Mouse (Mus musculus): Measurements from ENCODE around the gene Kcnc1. TPM values are rescaled to one million over a fixed set of nuclear protein-coding genes. Genes with fewer than 3 reads are reported as not detected.

Gene Kcnc1
- polyA plus RNA-seq, 1 experiment from 2014 or later: 1.7 TPM

- Histone ChIP-seq H3K9me3 (ENCODE audit: control insufficient read depth, low read length) (no peaks in the 10 kb centered on the region), H3K4me3 (ENCODE audit: low read depth, low read length) (no peak overlapping the region), H3K27ac (ENCODE audit: low read depth, low read length) (no peak overlapping the region), H3K36me3 (ENCODE audit: control insufficient read depth, insufficient read depth, low read length) (no peaks in the 10 kb centered on the region), H3K27me3 (ENCODE audit: control insufficient read depth, insufficient read depth, low read length) (no peaks in the 10 kb centered on the region), H3K4me1 (replicated peaks; ENCODE audit: control insufficient read depth, insufficient read depth, low read length) (peaks cover 4% of the 10 kb centered on the region; the same call in 1 of the 2 replicates), H3K9ac (ENCODE audit: low read depth, low read length) (no peak overlapping the region), H3K4me2 (replicated peaks; ENCODE audit: low read depth, low read length) (no peak overlapping the region)
- ATAC-seq (ENCODE audit: low FRiP score) (no peak), DNase-seq (ENCODE audit: low spot score) (no peak)
- 86% methylated on average over 6 of the region's 6 CpGs for WGBS
Measured at GRCm38 (mm10) chr7:46445896-46446295, 49.6 kb downstream of the Kcnc1 start.

- H3K4me2 ChIP-seq (replicated peaks; ENCODE audit: low read depth, low read length): no peak overlapping the region
- H3K36me3 ChIP-seq (ENCODE audit: control insufficient read depth, insufficient read depth, low read length): no peaks in the 10 kb centered on the region
- no peaks in the 10 kb centered on the region for H3K27me3 ChIP-seq (ENCODE audit: control insufficient read depth, insufficient read depth, low read length)
- peaks cover 4% of the 10 kb centered on the region; the same call in 1 of the 2 replicates for H3K4me1 ChIP-seq (replicated peaks; ENCODE audit: control insufficient read depth, insufficient read depth, low read length)
- H3K4me3 ChIP-seq (ENCODE audit: low read depth, low read length): no peak overlapping the region
- DNase-seq (ENCODE audit: low spot score): no peak
- 65% methylated on average over 9 of the region's 9 CpGs for WGBS
- H3K27ac ChIP-seq (ENCODE audit: low read depth, low read length): no peak overlapping the region
- no peaks in the 10 kb centered on the region for H3K9me3 ChIP-seq (ENCODE audit: control insufficient read depth, low read length)
- no peak overlapping the region for H3K9ac ChIP-seq (ENCODE audit: low read depth, low read length)
- no peak for ATAC-seq (ENCODE audit: low FRiP score)
Measured at GRCm38 (mm10) chr7:46447473-46448165, 51.3 kb downstream of the Kcnc1 start.

GRCm38 (mm10) chr7:46448922-46449645, 52.8 kb downstream of the Kcnc1 start:
- Histone ChIP-seq H3K9ac (ENCODE audit: low read depth, low read length) (no peak overlapping the region), H3K9me3 (ENCODE audit: control insufficient read depth, low read length) (no peaks in the 10 kb centered on the region), H3K36me3 (ENCODE audit: control insufficient read depth, insufficient read depth, low read length) (no peaks in the 10 kb centered on the region), H3K4me2 (replicated peaks; ENCODE audit: low read depth, low read length) (no peak overlapping the region), H3K4me1 (replicated peaks; ENCODE audit: control insufficient read depth, insufficient read depth, low read length) (peaks cover 9% of the 10 kb centered on the region), H3K4me3 (ENCODE audit: low read depth, low read length) (no peak overlapping the region), H3K27me3 (ENCODE audit: control insufficient read depth, insufficient read depth, low read length) (no peaks in the 10 kb centered on the region), H3K27ac (ENCODE audit: low read depth, low read length) (no peak overlapping the region)
- DNase-seq (ENCODE audit: low spot score) (peak; percentile 39), ATAC-seq (ENCODE audit: low FRiP score) (peak; percentile 33; the same call in 1 of the 2 replicates)
- 44% methylated on average over 6 of the region's 6 CpGs for WGBS

- WGBS: 28% methylated on average over 10 of the region's 10 CpGs
- Histone ChIP-seq H3K4me1 (replicated peaks; ENCODE audit: control insufficient read depth, insufficient read depth, low read length) (peaks cover 10% of the 10 kb centered on the region), H3K27ac (ENCODE audit: low read depth, low read length) (peak overlapping the region; percentile 47), H3K4me2 (replicated peaks; ENCODE audit: low read depth, low read length) (no peak overlapping the region; the same call in 1 of the 2 replicates), H3K27me3 (ENCODE audit: control insufficient read depth, insufficient read depth, low read length) (no peaks in the 10 kb centered on the region), H3K9me3 (ENCODE audit: control insufficient read depth, low read length) (no peaks in the 10 kb centered on the region), H3K4me3 (ENCODE audit: low read depth, low read length) (no peak overlapping the region), H3K36me3 (ENCODE audit: control insufficient read depth, insufficient read depth, low read length) (no peaks in the 10 kb centered on the region), H3K9ac (ENCODE audit: low read depth, low read length) (no peak overlapping the region)
- peak; percentile 88 for ATAC-seq (ENCODE audit: low FRiP score)
- peak; percentile 78 for DNase-seq (ENCODE audit: low spot score)
Measured at GRCm38 (mm10) chr7:46453930-46454679, 57.8 kb downstream of the Kcnc1 start.

- H3K27me3 ChIP-seq (ENCODE audit: control insufficient read depth, insufficient read depth, low read length): no peaks in the 10 kb centered on the region
- H3K9ac ChIP-seq (ENCODE audit: low read depth, low read length): no peak overlapping the region
- H3K4me2 ChIP-seq (replicated peaks; ENCODE audit: low read depth, low read length): no peak overlapping the region
- H3K4me3 ChIP-seq (ENCODE audit: low read depth, low read length): no peak overlapping the region
- peaks cover 6% of the 10 kb centered on the region for H3K4me1 ChIP-seq (replicated peaks; ENCODE audit: control insufficient read depth, insufficient read depth, low read length)
- ATAC-seq (ENCODE audit: low FRiP score) (no peak), DNase-seq (ENCODE audit: low spot score) (no peak)
- no peaks in the 10 kb centered on the region for H3K9me3 ChIP-seq (ENCODE audit: control insufficient read depth, low read length)
- WGBS: 82% methylated on average over 3 of the region's 3 CpGs
- no peaks in the 10 kb centered on the region for H3K36me3 ChIP-seq (ENCODE audit: control insufficient read depth, insufficient read depth, low read length)
- no peak overlapping the region for H3K27ac ChIP-seq (ENCODE audit: low read depth, low read length)
Measured at GRCm38 (mm10) chr7:46457889-46458288, 61.6 kb downstream of the Kcnc1 start.

GRCm38 (mm10) chr7:46459200-46459599, 62.9 kb downstream of the Kcnc1 start:
- Histone ChIP-seq H3K4me3 (ENCODE audit: low read depth, low read length) (no peak overlapping the region), H3K9me3 (ENCODE audit: control insufficient read depth, low read length) (no peaks in the 10 kb centered on the region), H3K9ac (ENCODE audit: low read depth, low read length) (no peak overlapping the region), H3K27me3 (ENCODE audit: control insufficient read depth, insufficient read depth, low read length) (no peaks in the 10 kb centered on the region), H3K4me2 (replicated peaks; ENCODE audit: low read depth, low read length) (no peak overlapping the region), H3K27ac (ENCODE audit: low read depth, low read length) (no peak overlapping the region), H3K36me3 (ENCODE audit: control insufficient read depth, insufficient read depth, low read length) (no peaks in the 10 kb centered on the region), H3K4me1 (replicated peaks; ENCODE audit: control insufficient read depth, insufficient read depth, low read length) (no peaks in the 10 kb centered on the region)
- 90% methylated on average over 2 of the region's 2 CpGs for WGBS
- ATAC-seq (ENCODE audit: low FRiP score) (no peak), DNase-seq (ENCODE audit: low spot score) (no peak)

GRCm38 (mm10) chr7:46459605-46460245, 63.4 kb downstream of the Kcnc1 start:
- WGBS: 86% methylated on average over 9 of the region's 9 CpGs
- DNase-seq (ENCODE audit: low spot score) (no peak), ATAC-seq (ENCODE audit: low FRiP score) (no peak)
- no peak overlapping the region for H3K9ac ChIP-seq (ENCODE audit: low read depth, low read length)
- H3K4me2 ChIP-seq (replicated peaks; ENCODE audit: low read depth, low read length): no peak overlapping the region
- no peaks in the 10 kb centered on the region for H3K27me3 ChIP-seq (ENCODE audit: control insufficient read depth, insufficient read depth, low read length)
- no peaks in the 10 kb centered on the region for H3K36me3 ChIP-seq (ENCODE audit: control insufficient read depth, insufficient read depth, low read length)
- no peak overlapping the region for H3K27ac ChIP-seq (ENCODE audit: low read depth, low read length)
- H3K4me3 ChIP-seq (ENCODE audit: low read depth, low read length): no peak overlapping the region
- no peaks in the 10 kb centered on the region for H3K9me3 ChIP-seq (ENCODE audit: control insufficient read depth, low read length)
- no peaks in the 10 kb centered on the region for H3K4me1 ChIP-seq (replicated peaks; ENCODE audit: control insufficient read depth, insufficient read depth, low read length)

GRCm38 (mm10) chr7:46462287-46462686, 66.0 kb downstream of the Kcnc1 start:
- no peaks in the 10 kb centered on the region for H3K9me3 ChIP-seq (ENCODE audit: control insufficient read depth, low read length)
- H3K4me3 ChIP-seq (ENCODE audit: low read depth, low read length): no peak overlapping the region
- H3K27me3 ChIP-seq (ENCODE audit: control insufficient read depth, insufficient read depth, low read length): no peaks in the 10 kb centered on the region
- WGBS: 73% methylated on average over 8 of the region's 8 CpGs
- H3K9ac ChIP-seq (ENCODE audit: low read depth, low read length): no peak overlapping the region
- H3K27ac ChIP-seq (ENCODE audit: low read depth, low read length): no peak overlapping the region
- no peak for DNase-seq (ENCODE audit: low spot score)
- no peaks in the 10 kb centered on the region for H3K36me3 ChIP-seq (ENCODE audit: control insufficient read depth, insufficient read depth, low read length)
- no peak overlapping the region for H3K4me2 ChIP-seq (replicated peaks; ENCODE audit: low read depth, low read length)
- no peaks in the 10 kb centered on the region for H3K4me1 ChIP-seq (replicated peaks; ENCODE audit: control insufficient read depth, insufficient read depth, low read length)
- ATAC-seq (ENCODE audit: low FRiP score): no peak
